Mouse (Mus musculus) stomach, postnatal 0 days (tissue): ENCODE measurements around the gene Ifrd2.

ENCODE experiments used
- CTCF ChIP-seq: IDR thresholded peaks from 2 replicates; pipeline ENCODE4 v1.5.1; 2016; ENCODE audit warnings: antibody characterized with exemption, low read depth, mild to moderate bottlenecking, moderate library complexity
- EP300 ChIP-seq: optimal IDR thresholded peaks from 2 replicates; pipeline ENCODE3; 2016; ENCODE audit warnings: antibody characterized with exemption

DNA sequence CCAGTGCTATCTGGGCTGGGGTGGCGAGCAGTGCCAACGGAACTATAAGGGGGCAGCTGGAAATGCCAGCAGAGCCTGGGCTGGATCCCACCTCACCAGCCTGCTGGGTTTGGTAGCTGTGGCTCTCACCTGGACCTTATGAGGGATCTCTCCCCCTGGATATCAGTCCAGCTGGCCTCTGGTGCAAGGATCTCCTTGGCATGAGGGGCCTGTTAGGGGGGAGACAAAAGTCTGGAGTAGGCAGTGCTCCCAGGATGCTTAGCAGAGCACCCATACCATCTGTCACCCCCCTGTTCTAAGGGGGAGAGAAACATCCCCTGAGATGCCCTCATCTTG, 15.1 kb upstream of the Ifrd2 start:
- TF ChIP-seq CTCF (no peak), EP300 (no peak)
